Mouse (Mus musculus): Measurements from ENCODE around the gene Spn.

GRCm38 (mm10) chr7:127139562-127139961 lies 1.9 kb upstream of the Spn start:
- no peak for TF ChIP-seq CTCF (IDR thresholded peaks at IDR 0.05; ENCODE audit: extremely low read depth, insufficient read depth, insufficient read length, insufficient replicate concordance)
- TF ChIP-seq POLR2A (IDR thresholded peaks at IDR 0.05; ENCODE audit: low read depth, low read length): no peak

Data from spleen, adult 2 months (tissue).